Mouse (Mus musculus) thymus, postnatal 25 days (tissue): ENCODE results near the gene Kxd1.

Experiments
- DNase-seq: peaks from one replicate; pipeline ENCODE4 v3.0.0; 2022

Kxd1 gene

GRCm38 (mm10) chr8:70492664-70493640 is 34.8 kb downstream of the Kxd1 start, which contains the start of gene Crlf1:
Gene Crlf1, plus strand, starts transcription at chr8:70493158.
- no peak for DNase-seq

DNA sequence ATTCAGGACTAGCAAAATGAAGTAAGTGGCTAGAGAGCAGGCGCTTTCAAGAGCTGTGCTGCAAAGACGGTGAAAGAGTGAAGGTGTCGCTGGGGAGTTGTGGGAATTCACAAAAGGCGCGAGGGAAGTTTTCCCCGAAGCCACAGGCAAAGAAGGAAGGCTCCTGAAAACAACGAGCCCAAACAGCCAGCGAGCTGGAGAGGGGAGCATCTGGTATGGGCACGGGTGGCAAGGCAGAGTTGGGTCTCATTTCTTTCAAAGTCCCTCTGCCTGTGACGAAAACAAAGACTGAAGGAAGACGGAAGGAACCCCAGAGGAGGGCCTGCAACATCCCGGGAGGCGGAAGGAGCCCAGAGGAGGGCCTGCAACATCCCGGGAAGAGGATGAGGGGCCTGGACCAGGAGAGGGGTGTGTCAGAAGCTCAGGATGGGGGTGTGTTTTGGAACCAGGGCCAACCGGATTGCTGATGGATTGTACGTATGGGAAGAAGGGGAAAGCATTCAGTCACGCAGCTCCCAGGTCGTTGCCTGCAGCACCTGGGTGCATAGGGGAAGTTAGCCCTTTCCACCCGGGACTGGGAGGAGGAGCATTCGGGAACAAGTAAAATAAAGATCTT is 36.8 kb downstream of the Kxd1 start:
- no peak for DNase-seq

DNA sequence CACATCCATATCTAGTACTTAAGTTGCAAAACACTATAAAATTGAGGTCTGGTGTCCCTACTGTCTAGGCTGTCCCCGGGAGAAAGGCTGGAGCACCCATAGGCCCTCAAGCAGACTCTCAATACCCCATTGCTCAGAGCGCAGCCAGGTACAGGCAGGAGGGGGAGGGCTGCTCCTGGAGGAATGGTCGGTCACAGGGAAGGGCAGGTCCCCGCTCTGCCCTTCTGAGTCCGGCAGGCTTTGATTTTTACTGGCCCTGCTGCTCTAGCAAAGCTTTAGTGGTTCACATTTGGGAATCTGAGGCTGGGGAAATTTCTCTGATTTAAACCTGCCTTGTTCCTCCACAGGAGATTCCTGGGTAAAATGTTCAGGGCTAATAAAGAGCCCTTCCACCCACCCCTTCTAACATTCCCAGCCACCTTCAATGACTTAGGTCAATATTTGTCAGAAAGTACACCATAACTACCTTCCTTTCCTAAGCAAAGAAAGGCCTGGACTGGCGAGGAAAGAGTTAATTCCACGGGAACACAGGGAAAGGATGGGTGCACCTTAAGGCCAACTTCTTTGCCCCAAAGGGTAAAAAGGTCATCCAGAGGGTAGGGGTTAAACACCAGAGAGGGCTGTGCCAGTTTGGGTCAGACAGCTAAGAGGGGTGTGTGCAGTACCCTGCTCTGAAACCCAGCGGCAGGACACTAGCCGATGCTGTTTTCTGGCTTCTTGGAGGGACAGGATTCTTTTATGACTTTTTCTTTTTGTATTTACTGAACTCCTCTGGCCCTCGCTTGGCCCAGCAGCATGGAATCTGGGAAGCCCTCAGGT is 37.5 kb downstream of the Kxd1 start:
- no peak for DNase-seq

DNA sequence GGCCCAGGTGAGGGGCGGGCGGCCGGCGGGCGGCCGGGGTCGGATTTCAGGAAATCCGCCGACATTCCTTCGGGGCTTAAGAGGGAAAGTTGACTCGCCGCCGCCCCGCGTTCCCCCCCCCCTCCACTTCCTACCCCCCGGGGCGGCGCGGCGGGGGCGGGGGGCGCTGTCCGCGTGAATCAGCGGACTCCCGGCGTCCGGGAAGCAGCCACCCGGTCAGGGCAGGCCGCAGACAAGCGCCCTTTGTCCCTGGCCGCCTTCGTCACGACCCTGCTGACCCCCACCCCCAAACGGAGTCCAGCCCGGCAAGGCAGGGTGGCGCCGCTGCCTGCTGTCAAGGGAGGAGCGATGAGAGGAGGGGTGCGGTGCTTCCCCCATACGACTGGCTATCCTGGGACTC is 38.2 kb downstream of the Kxd1 start:
- DNase-seq, result no peak

DNA sequence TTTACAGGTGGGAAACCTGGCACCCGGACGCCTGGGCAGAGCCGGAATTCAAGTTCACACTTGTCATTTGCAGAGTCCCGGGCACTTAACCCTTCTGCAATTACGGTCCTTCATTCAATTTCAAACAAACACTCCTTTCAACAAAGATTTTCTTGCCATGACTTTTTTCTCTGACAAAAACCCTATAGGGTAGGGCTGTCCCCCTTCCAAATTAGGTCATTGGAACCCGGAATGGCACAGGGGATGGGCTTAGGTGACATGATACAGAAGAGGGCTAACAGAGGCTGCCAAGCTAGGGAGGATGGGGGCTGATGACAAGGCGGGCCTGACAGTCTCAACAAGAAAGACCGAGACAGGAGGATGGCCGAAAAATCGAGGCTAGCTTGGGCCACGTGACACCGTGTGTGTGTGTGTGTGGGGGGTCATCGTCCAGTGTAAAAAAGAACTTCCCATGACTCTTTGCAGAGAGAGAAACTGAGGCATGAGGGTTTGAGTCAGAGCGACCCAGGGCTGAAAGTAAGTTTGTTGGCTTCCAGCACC is 38.8 kb downstream of the Kxd1 start:
- no peak for DNase-seq

- no peak for DNase-seq
Measured at GRCm38 (mm10) chr8:70487993-70488796, 39.6 kb downstream of the Kxd1 start.

DNA sequence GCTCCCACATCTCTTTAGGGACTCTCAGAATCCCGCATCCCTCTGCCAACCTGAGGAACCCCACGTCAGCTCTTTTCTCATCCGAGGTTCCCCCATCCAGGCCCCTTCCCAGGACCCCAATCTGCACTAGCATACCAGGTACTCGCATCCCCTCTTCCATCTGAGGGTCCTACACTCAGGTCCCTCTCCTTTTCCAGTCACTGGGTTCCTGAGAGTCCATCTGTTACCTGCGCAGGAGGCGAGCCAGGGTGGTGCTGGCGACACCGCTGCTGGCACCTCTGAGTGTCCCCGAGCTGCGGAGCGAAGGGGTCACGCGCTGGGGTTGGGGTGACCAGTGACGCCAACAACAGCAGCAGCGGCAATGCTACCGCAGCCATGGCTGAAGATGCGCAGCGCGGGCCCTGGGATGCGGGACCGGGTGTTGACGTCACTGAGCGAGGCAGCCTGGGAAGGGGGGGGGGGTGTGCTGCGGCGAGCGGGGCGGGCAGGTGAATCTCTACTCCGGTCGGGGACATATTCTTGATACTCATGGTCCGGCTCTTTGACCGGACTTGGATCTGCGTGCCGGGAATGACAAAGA is 40.7 kb downstream of the Kxd1 start, which contains the start of gene Tmem59l:
Gene Tmem59l (minus strand): TSS at position 418 of the 580 bp plus-strand sequence.
- DNase-seq, result no peak

DNA sequence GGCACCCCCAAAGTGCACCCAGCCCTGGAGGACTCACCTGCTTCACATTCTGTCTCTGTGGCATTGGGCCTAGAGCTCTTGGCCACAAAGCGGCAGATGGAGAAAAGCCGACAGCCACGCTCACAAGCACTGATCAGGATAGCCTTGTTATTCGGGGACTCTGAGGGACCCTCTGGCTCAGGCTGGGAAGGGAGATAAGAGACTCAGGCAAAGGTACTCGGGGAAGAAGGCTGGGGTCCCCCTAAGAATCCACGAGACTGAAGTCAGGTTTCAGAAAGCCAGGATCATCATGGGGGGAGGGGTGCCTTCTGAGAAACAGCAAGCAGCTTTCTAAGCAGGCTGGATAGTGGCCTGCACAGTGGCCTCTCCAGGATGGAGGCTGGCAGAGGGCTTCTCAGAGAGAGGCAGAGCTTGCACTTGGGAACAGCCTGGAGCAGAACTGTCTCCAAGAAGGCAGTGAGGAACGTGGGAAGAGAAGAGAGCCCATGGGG is 41.5 kb downstream of the Kxd1 start:
- no peak for DNase-seq

DNA sequence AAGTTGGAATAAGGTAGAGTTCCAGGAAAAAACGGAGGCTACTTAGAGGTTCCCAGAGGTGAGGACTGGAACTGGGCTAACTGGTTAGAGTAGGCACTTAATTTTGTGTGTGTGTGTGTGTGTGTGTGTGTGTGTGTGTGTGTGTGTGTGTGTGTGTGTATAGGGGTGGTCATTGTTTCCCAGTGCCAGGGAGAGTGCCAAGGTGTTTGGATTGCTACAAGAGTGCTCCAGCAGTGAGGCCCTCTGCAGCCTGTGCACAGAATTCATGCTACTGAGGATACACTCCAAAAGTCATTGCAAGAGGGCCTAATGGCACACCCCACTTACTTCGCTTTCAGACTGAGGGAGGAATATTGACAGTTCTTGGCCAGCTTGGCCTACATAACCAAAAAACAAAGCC is 44.8 kb downstream of the Kxd1 start:
- DNase-seq, result no peak

DNA sequence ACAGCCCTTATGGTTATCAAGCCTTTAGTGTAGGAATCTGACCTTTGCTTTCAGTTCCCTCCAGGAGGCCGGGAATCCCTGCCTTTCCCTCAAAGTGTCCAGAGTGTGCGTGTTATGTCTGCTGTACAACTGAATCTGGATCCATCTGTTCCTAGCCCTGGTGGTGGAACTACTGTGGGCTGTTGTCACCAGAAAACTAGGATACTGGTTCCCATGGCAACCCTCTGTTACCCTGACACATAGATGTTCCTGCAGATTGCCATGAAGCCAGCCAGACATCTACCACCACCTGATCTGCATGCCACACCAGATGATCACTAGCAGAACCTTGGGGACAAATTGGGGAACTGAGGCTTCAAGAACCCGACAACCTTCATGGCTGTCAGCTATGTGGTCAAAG is 45.8 kb downstream of the Kxd1 start:
- no peak for DNase-seq

GRCm38 (mm10) chr8:70477269-70477982 is 50.3 kb downstream of the Kxd1 start:
- no peak for DNase-seq

DNA sequence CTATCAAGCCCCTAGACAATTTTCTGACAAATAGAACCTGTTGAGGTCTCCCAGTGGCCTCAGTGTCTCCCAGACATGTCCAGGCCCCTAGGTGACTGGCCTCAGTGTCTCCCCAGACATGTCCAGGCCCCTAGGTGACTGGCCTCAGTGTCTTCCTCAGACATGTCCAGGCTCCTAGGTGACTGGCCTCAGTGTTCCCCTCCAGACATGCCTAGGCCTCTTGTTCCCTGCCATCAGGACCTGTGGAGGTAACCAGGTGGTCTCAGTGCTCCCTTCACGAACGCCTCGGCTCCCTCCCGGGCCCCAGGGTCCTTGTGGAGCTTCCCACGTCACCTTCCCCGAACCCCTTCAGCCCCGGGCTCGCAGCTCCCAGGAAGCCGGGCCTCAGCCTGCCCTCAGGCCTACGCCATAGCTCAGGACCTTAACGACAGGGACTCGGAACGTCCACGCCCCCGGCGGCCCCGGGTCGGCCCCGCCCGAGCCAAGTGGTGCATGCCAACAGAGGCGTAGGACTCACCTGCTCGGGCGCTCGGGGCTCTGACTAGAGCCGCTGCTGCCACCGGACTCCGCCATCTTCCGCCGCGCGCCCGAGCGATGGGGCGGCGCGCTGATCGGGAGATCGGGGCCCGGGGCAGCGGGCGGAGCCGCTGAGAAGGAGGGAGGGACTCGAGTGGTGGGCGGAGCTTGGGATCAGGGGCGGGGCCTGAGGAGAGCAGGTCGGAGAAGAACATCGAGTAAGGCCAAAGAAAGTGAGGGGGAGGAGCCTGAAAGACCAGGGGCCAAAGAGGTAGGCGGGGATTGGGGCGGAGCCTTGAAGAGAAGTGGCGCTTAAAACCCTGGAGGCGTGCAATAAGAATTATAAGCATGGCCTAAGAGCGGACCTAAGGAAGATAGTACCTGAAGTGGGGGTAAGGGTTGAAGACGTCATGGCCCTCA is 51.2 kb downstream of the Kxd1 start, which contains the start of gene Klhl26:
Gene Klhl26 (minus strand): TSS at position 636 of the 936 bp plus-strand sequence.
- DNase-seq, result peak; percentile 95

DNA sequence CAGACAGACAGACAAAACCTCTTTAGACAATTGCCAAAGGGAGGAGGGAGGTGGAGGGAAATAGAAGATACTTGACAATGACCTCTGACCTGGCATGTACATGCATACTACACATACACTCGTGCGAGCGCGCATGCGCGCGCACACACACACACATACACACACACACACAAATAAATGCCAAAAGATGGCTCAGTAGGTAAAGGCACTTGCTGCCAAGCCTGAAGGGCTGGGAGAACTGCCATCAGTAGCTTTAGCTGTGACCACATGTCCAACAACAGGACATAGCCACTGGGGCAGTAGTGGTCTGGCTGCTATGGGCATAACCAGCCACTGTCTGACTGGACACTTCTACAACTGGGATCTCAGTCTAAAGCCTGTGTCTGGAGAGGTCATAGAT is 55.9 kb downstream of the Kxd1 start:
- no peak for DNase-seq

DNA sequence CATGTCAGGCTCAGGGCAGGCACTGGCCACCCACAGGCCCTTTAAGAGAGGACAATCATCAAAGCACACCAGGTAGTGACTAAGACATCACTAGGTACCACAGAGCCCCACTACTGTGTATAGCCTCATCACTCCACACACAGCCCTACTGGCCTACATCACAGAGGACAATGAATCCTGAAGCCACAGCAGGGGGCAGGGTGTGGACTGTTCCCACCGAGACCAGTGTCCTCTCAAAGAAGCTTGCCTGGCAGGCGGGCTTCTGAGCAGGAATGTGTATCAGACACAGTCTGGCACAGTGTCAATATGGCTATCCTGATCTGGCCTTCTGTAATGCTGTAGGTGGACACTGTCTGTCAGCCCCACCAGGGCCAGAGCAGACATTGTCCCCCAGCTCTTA is 57.8 kb downstream of the Kxd1 start:
- no peak for DNase-seq

DNA sequence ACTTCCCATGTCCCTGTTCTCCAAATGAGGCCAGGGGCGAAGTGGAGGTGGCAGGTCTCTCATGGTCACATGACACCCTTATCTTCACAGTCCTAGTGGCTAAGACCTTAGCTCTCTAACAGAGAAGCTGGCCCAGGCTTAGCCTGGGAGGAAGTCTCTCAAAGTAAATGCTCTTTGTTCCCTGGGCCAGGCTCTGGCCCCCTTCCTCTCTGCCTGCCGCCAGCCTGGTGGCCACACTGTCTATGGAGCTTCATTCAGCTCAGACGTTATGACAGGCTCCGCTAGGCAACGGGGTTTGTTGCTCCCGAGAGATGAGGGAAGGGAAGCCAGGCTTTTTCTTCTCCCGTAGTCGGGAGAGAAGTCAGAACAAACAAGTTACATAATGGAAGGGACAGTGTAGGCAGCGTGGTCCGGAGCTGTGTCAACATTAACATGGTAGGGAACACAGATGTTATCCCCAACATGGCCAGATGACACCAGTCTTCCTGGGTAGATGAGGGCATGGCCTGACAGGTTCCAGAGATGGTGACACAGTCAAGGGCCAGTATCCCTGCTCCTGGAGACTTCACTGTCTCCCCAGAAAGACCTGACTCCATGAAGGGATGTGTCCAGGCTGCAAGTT is 58.4 kb downstream of the Kxd1 start:
- DNase-seq, result no peak

DNA sequence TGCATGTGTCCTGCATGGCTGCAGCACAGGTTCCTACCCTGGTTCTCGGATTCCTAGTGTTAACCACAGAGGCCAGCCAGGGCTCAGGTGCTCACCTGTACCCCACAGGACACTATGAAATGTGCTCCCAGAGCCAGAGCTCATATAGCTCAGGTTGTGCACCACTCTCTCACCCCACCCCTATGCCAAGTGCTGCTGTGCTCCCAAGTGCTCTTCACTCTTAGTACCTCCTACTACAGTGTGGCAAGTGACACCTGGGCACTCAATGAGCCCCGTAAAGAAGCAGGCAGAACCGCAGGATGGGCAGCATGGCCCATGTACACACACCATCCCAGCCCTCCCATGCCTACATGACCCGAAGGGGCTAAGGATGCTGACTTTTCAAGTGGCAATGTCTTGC is 59.0 kb downstream of the Kxd1 start:
- DNase-seq, result no peak

GRCm38 (mm10) chr8:70467907-70468306 is 59.8 kb downstream of the Kxd1 start:
- no peak for DNase-seq

- no peak for DNase-seq
Measured at GRCm38 (mm10) chr8:70467229-70467725, 60.5 kb downstream of the Kxd1 start.

- DNase-seq, result no peak
Measured at GRCm38 (mm10) chr8:70466771-70467170, 61.0 kb downstream of the Kxd1 start.
